Mouse (Mus musculus) brain, embryonic 14.5 days (tissue): Measurements from ENCODE around the gene Actl11.

Experiments used
- CTCF ChIP-seq: fragments of 200-500 bp; IDR thresholded peaks from 2 replicates; pipeline ENCODE4 v1.5.1; 2012; ENCODE audit warnings: inconsistent platforms, mild to moderate bottlenecking, moderate library complexity, borderline replicate concordance; ENCODE audit not compliant: insufficient read depth, insufficient read length; ENCODE audit errors: extremely low read depth
- POLR2A ChIP-seq: fragments of 200-500 bp; IDR thresholded peaks from 2 replicates; pipeline ENCODE4 v1.6.1; 2012; ENCODE audit warnings: mild to moderate bottlenecking, inconsistent platforms, borderline replicate concordance; ENCODE audit not compliant: poor library complexity, insufficient read depth, insufficient read length, severe bottlenecking; ENCODE audit errors: extremely low read depth

GRCm38 (mm10) chr9:107910025-107910769 is 18.1 kb upstream of the Actl11 start:
- TF ChIP-seq CTCF (no peak), POLR2A (no peak)
